Mouse (Mus musculus) heart, embryonic 14.5 days (tissue): ENCODE results near the gene Arhgap6. TPM values are rescaled to one million over a fixed set of nuclear protein-coding genes. Genes with fewer than 3 reads are reported as not detected.

Experiments
- ATAC-seq: fragments of 200-750 bp; cut with Nextera tagmentation; 2 replicates; pipeline ENCODE4 v1.8.0; 2017; ENCODE audit warnings: low read depth, moderate TSS enrichment; ENCODE audit not compliant: insufficient number of reproducible peaks, insufficient read depth, low FRiP score
- H3K27ac ChIP-seq, 2 experiments: fragments of 200-500 bp in 1 of 2; fragments of 300-500 bp in 1 of 2; sonication (generic) in 1 of 2; replicated peaks in 1 of 2; 2 replicates each; pipeline ENCODE4 v1.5.1; 2012 to 2014; ENCODE audit warnings: low read depth in 2 of 2, low read length in 2 of 2, control low read depth in 1 of 2, mild to moderate bottlenecking in 1 of 2, mixed read lengths in 1 of 2; ENCODE audit not compliant: control insufficient read depth in 1 of 2, insufficient read depth in 1 of 2
- H3K27me3 ChIP-seq: fragments of 300-500 bp; sonication (generic); 2 replicates; pipeline ENCODE4 v1.6.1; 2014; ENCODE audit warnings: mild to moderate bottlenecking, low read length, control low read depth; ENCODE audit not compliant: control insufficient read depth, insufficient read depth
- H3K36me3 ChIP-seq: fragments of 300-500 bp; sonication (generic); 2 replicates; pipeline ENCODE4 v1.6.1; 2014; ENCODE audit warnings: mild to moderate bottlenecking, control low read depth, low read length, mixed read lengths; ENCODE audit not compliant: control insufficient read depth, insufficient read depth
- H3K4me1 ChIP-seq, 2 experiments: fragments of 200-500 bp in 1 of 2; fragments of 300-500 bp in 1 of 2; sonication (generic) in 1 of 2; 2 replicates each; pipeline ENCODE4 v1.6.1; 2012 to 2014; ENCODE audit warnings: low read length in 2 of 2, control low read depth in 1 of 2, mixed read lengths in 1 of 2; ENCODE audit not compliant: control insufficient read depth in 2 of 2, insufficient read depth in 2 of 2
- H3K4me2 ChIP-seq: fragments of 300-500 bp; sonication (generic); 2 replicates; pipeline ENCODE4 v1.6.1; 2014; ENCODE audit warnings: mild to moderate bottlenecking, low read length
- H3K4me3 ChIP-seq, 2 experiments: fragments of 200-500 bp in 1 of 2; fragments of 300-500 bp in 1 of 2; sonication (generic) in 1 of 2; 2 replicates each; pipeline ENCODE4 v1.5.1; 2012 to 2014; ENCODE audit warnings: low read length in 2 of 2, mild to moderate bottlenecking in 2 of 2, control low read depth in 1 of 2, low read depth in 1 of 2, moderate library complexity in 1 of 2; ENCODE audit not compliant: control insufficient read depth in 1 of 2, insufficient read depth in 1 of 2
- H3K9ac ChIP-seq: fragments of 300-500 bp; sonication (generic); 2 replicates; pipeline ENCODE4 v1.6.1; 2014; ENCODE audit warnings: mild to moderate bottlenecking, low read length
- H3K9me3 ChIP-seq: fragments of 300-500 bp; sonication (generic); 2 replicates; pipeline ENCODE4 v1.6.1; 2016; ENCODE audit warnings: low read length, control low read depth; ENCODE audit not compliant: control insufficient read depth
- WGBS: fragments of 180-500 bp; shearing (Covaris S2); extraction: QIAGEN DNeasy Blood & Tissue Kit; methylation state at CpG from one replicate; pipeline ENCODE4 v1.1.7; 2014; 5-methylcytosine and 5-hydroxymethylcytosine counted together
- polyA plus RNA-seq: library from polyadenylated mRNA; unstranded; fragments of >200 nt; fragmentation: Nextera tagmentation; extraction: Ambion mirVana; gene quantifications from 2 replicates; pipeline ENCODE4 v1.2.1, GENCODE M21; 2014

Gene Arhgap6
- polyA plus RNA-seq, 1 experiment from 2014 or later: 7.2 TPM

DNA sequence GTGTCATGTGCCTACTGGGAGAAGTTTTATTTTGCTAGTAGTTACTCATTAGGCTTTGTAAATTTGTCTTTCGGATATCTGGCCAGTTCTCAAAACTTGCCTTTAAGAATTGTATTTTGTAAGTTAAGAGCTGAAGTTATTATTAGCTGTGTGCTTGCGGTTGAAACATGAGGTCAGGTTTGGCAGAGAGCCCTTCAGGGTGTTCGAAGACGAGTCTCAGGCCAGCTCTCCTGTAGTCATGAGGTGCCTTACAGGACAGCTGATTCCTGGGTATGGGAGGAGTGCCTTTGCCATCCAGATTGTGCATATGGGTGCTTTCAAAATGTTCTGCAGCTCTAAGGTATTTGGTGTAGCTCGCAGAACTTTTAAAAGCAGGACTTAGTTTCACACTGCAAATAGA is 37.4 kb downstream of the Arhgap6 start:
- Histone ChIP-seq H3K36me3 (no peaks in the 10 kb centered on the region), H3K4me1 (0 out of 4 replicates have a peak, but pooled peaks cover 0 to 3% of the 10 kb centered on the region in 2 experiments), H3K9me3 (no peaks in the 10 kb centered on the region), H3K9ac (no peak overlapping the region), H3K27ac (peak overlapping the region in 1 of 2 experiments; percentile 64; a peak in 3 of 4 replicates), H3K27me3 (no peaks in the 10 kb centered on the region), H3K4me3 (no peak overlapping the region), H3K4me2 (peak overlapping the region; percentile 18; the same call in 1 of the 2 replicates)
- WGBS: 51% methylated on average over 5 of the region's 5 CpGs
- ATAC-seq: no peak

DNA sequence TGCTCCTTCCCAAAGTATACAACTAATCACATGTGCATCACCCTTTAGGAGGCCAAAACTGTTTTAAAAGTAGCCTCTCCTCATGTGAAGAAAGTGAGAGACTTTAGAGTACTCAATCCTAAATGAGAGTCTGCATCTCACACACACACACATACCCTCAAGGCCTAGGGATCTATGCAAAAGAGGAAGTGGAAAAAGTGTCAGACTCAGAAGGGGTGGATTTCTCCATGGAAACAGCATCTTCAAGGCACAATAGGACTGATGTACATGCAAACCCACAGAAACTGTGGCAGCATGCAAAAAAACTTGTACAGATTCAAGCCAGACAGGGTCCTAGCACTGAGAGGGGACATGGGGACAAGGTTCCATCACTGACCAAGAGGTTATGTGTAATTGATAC is 53.2 kb downstream of the Arhgap6 start:
- H3K36me3 ChIP-seq: no peaks in the 10 kb centered on the region
- no peak overlapping the region for H3K27ac ChIP-seq
- H3K4me1 ChIP-seq: peaks cover 0 to 3% of the 10 kb centered on the region in 2 experiments; a peak in 1 of 4 replicates
- H3K9ac ChIP-seq: no peak overlapping the region
- H3K27me3 ChIP-seq: no peaks in the 10 kb centered on the region
- ATAC-seq: no peak
- H3K4me2 ChIP-seq: no peak overlapping the region
- H3K9me3 ChIP-seq: no peaks in the 10 kb centered on the region
- no peak overlapping the region for H3K4me3 ChIP-seq

DNA sequence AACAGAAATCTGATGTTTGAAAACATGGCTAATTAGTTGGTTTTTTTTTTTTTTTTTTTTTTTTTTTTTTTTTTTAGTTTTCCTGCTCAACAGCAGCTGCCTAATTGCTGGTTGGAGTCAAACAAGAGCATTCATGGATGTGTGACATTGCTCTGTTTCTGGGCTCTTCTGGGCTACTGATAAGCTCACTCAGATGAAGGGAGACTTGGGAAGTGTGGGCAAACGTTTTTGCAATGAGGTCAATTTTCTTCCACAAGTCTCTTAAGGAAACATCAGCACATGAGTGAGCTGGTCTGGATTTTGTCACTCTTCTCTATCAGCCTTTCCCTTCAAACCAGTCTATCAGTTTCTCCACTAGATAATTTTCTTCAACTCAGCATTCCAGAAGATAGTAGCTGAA is 79.8 kb downstream of the Arhgap6 start:
- H3K27ac ChIP-seq: peak overlapping the region in 1 of 2 experiments; percentile 53; a peak in 2 of 4 replicates
- no peaks in the 10 kb centered on the region; a peak in 1 of 4 replicates for H3K4me1 ChIP-seq
- no peak for ATAC-seq
- H3K27me3 ChIP-seq: no peaks in the 10 kb centered on the region
- peak overlapping the region; percentile 31 for H3K4me2 ChIP-seq
- no peak overlapping the region for H3K9ac ChIP-seq
- H3K4me3 ChIP-seq: no peak overlapping the region
- H3K36me3 ChIP-seq: no peaks in the 10 kb centered on the region
- WGBS: 33% methylated on average over 1 of the region's 1 CpGs
- no peaks in the 10 kb centered on the region for H3K9me3 ChIP-seq

DNA sequence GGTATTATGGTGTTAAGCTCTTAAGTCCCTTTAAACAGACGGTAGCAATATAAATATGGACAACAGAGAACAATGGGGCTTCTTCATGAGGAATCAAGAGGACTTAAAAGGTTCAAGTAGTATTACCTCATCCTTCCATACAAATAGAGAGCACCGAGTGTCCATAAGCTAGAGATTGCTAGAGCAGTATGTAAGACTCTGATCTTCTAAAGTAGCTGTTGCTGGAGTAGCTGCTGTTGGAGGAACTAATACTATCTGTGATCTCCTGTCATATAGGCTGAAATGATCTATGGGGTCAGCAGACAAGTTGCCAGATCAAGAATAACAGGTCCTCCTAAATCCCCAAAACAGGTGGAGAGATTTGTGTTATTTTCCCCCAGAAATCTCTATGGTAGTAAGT is 108.7 kb downstream of the Arhgap6 start:
- 53% methylated on average over 2 of the region's 2 CpGs for WGBS
- Histone ChIP-seq H3K9ac (no peak overlapping the region), H3K4me3 (no peak overlapping the region), H3K4me2 (no peak overlapping the region), H3K27me3 (no peaks in the 10 kb centered on the region), H3K27ac (no peak overlapping the region), H3K4me1 (no peaks in the 10 kb centered on the region; a peak in 1 of 4 replicates), H3K9me3 (no peaks in the 10 kb centered on the region), H3K36me3 (no peaks in the 10 kb centered on the region)
- no peak for ATAC-seq

DNA sequence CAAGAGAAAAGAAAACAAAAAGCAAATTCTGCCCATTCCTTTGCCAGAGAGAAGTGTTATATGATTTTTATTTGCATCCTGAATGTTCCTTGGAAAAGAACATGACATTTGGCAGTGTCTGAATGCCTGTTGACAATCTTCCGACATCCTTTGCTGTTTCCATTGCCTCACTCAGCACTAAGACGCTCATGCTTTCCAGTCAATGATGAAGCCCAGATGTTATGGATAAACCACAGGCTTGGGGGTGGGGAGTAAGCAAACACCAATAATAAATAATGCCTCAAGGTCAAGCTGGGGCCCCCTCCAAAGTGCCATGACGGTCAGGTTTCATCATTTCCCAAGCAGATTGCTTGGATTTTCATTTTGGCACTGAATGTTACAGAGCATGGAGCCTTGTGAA is 109.2 kb downstream of the Arhgap6 start:
- H3K27me3 ChIP-seq: no peaks in the 10 kb centered on the region
- H3K4me1 ChIP-seq: no peaks in the 10 kb centered on the region; a peak in 1 of 4 replicates
- no peak overlapping the region for H3K27ac ChIP-seq
- no peaks in the 10 kb centered on the region for H3K36me3 ChIP-seq
- 58% methylated on average over 3 of the region's 3 CpGs for WGBS
- H3K4me3 ChIP-seq: no peak overlapping the region
- no peak for ATAC-seq
- H3K9ac ChIP-seq: no peak overlapping the region
- no peaks in the 10 kb centered on the region for H3K9me3 ChIP-seq
- H3K4me2 ChIP-seq: no peak overlapping the region

DNA sequence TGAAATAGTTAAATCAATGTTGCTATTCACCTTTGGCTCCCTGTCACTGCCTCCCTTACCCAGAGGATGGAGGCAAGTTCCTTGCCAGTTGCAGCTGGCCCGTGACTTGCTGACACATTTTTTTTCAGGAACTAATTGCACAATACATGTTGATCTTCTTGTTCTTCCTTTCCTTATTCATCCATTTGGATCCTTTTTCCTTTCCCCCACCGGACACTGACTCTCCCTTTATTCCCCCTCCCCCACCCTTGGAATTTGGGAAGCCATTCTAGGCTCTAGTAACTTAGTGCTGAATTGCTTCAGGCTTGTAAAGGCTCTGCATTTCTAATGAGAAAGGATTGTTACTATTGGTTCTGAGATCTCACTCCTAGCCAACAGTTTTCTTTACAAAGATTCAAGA is 112.7 kb downstream of the Arhgap6 start:
- WGBS: 42% methylated on average over 2 of the region's 2 CpGs
- H3K4me2 ChIP-seq: no peak overlapping the region
- H3K27me3 ChIP-seq: no peaks in the 10 kb centered on the region
- ATAC-seq: no peak
- H3K4me3 ChIP-seq: no peak overlapping the region
- no peaks in the 10 kb centered on the region for H3K9me3 ChIP-seq
- no peaks in the 10 kb centered on the region for H3K36me3 ChIP-seq
- H3K9ac ChIP-seq: no peak overlapping the region
- no peaks in the 10 kb centered on the region for H3K4me1 ChIP-seq
- no peak overlapping the region for H3K27ac ChIP-seq

DNA sequence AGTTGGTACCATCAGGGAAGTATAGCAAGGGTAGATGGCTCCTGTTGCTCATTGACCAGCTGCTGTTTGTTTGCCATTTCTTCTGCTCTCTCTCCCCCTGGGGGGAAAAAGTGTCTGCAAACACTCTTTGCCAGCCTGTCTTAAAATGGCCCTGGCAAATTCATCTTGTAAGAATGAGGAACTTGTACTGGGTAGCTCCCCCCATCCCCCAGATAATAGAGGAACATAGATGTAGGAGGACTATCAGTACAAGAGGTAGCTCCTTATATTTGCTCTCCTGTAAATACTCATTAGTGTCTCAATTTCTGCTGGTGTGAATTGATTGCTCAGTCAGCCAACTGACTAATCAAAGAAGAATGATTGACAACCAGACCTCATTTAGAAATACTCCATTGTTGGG is 118.6 kb downstream of the Arhgap6 start:
- Histone ChIP-seq H3K9ac (no peak overlapping the region), H3K36me3 (no peaks in the 10 kb centered on the region), H3K9me3 (no peaks in the 10 kb centered on the region), H3K4me1 (no peaks in the 10 kb centered on the region), H3K4me3 (no peak overlapping the region), H3K27ac (no peak overlapping the region), H3K27me3 (no peaks in the 10 kb centered on the region), H3K4me2 (no peak overlapping the region)
- no peak for ATAC-seq

DNA sequence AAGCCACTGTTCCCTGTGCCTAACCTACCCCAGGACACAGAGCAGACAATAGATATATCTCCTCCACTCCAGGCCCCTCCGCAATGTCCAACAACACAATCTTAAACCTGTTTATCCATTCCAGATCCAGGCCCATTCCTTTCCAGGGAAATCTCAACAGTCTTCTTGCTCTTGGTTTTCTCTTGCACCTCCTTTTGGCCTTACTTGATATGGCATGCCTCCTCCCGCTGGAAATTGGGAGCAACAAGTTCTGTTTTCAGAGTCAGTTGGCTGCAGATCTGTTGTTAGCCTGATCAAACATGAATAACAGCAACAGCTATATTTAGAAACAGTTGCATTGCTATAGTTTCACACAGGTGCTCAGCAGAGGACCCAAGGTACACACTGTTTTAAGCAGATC is 126.0 kb downstream of the Arhgap6 start:
- Histone ChIP-seq H3K4me2 (no peak overlapping the region), H3K27me3 (no peaks in the 10 kb centered on the region), H3K27ac (no peak overlapping the region), H3K9me3 (no peaks in the 10 kb centered on the region), H3K4me1 (no peaks in the 10 kb centered on the region), H3K4me3 (no peak overlapping the region), H3K36me3 (no peaks in the 10 kb centered on the region), H3K9ac (no peak overlapping the region)
- ATAC-seq: no peak
- WGBS: 57% methylated on average over 2 of the region's 2 CpGs
